Mouse (Mus musculus): Measurements from ENCODE around the gene Sytl3.
"Not testable (repeated sequence)": the region's sequence is repeated elsewhere in the genome, so short reads cannot be mapped to it uniquely, and the experiment has no call there.

- not testable (repeated sequence) for TF ChIP-seq CTCF (IDR thresholded peaks at IDR 0.05; ENCODE audit: borderline replicate concordance, extremely low read depth, insufficient read depth, insufficient read length); POLR2A (IDR thresholded peaks at IDR 0.05; ENCODE audit: borderline replicate concordance, extremely low read depth, insufficient read depth, insufficient read length, poor library complexity, severe bottlenecking)
Observed at GRCm38 (mm10) chr17:6639486-6639885, 19.4 kb upstream of the Sytl3 start.

Measured in brain, embryonic 14.5 days (tissue).